Mouse (Mus musculus) kidney, postnatal 14 days (tissue): Measurements from ENCODE around the gene Ndc1.
"Not testable (repeated sequence)": the region's sequence is repeated elsewhere in the genome, so short reads cannot be mapped to it uniquely, and the experiment has no call there.

Experiments used
- DNase-seq: peaks from one replicate; pipeline ENCODE4 v3.0.0; 2022; ENCODE audit warnings: mixed read lengths

The Ndc1 gene

GRCm38 (mm10) chr4:107366408-107366807, 1.2 kb upstream of the Ndc1 start:
- not testable (repeated sequence) for DNase-seq

GRCm38 (mm10) chr4:107372304-107372703, 4.7 kb downstream of the Ndc1 start:
- no peak for DNase-seq

- no peak for DNase-seq
Measured at GRCm38 (mm10) chr4:107374677-107375076, 7.1 kb downstream of the Ndc1 start.

GRCm38 (mm10) chr4:107378954-107379353, 11.4 kb downstream of the Ndc1 start:
- DNase-seq = peak; percentile 67

GRCm38 (mm10) chr4:107380871-107381270, 13.3 kb downstream of the Ndc1 start:
- DNase-seq = peak; percentile 22

GRCm38 (mm10) chr4:107387038-107387437, 19.5 kb downstream of the Ndc1 start:
- no peak for DNase-seq

- DNase-seq = no peak
Measured at GRCm38 (mm10) chr4:107387465-107387864, 19.9 kb downstream of the Ndc1 start.

GRCm38 (mm10) chr4:107388291-107388690, 20.7 kb downstream of the Ndc1 start:
- peak; percentile 53 for DNase-seq

GRCm38 (mm10) chr4:107389345-107389744, 21.8 kb downstream of the Ndc1 start:
- no peak for DNase-seq

- DNase-seq = no peak
Measured at GRCm38 (mm10) chr4:107393771-107394170, 26.2 kb downstream of the Ndc1 start.

GRCm38 (mm10) chr4:107420202-107420601, 52.6 kb downstream of the Ndc1 start:
- DNase-seq = no peak

- DNase-seq = no peak
Measured at GRCm38 (mm10) chr4:107421711-107422110, 54.1 kb downstream of the Ndc1 start.

GRCm38 (mm10) chr4:107422176-107422575, 54.6 kb downstream of the Ndc1 start:
- DNase-seq = peak; percentile 62

GRCm38 (mm10) chr4:107425616-107426015, 58.0 kb downstream of the Ndc1 start:
- DNase-seq = no peak

GRCm38 (mm10) chr4:107426631-107427030, 59.0 kb downstream of the Ndc1 start:
- no peak for DNase-seq

- no peak for DNase-seq
Measured at GRCm38 (mm10) chr4:107432717-107433116, 65.1 kb downstream of the Ndc1 start.

- no peak for DNase-seq
Measured at GRCm38 (mm10) chr4:107433998-107434355, 66.4 kb downstream of the Ndc1 start.

GRCm38 (mm10) chr4:107434356-107435237, 67.0 kb downstream of the Ndc1 start, which contains the start of gene Glis1:
TSS of gene Glis1 (plus strand) at chr4:107434591.
- peak; percentile 93 for DNase-seq

- peak; percentile 29 for DNase-seq
Measured at GRCm38 (mm10) chr4:107435238-107435946, 67.8 kb downstream of the Ndc1 start.

- DNase-seq = peak; percentile 60
Measured at GRCm38 (mm10) chr4:107436476-107436875, 68.9 kb downstream of the Ndc1 start.

GRCm38 (mm10) chr4:107438741-107439140, 71.2 kb downstream of the Ndc1 start:
- no peak for DNase-seq

GRCm38 (mm10) chr4:107440306-107440705, 72.7 kb downstream of the Ndc1 start:
- peak; percentile 65 for DNase-seq

GRCm38 (mm10) chr4:107442288-107442687, 74.7 kb downstream of the Ndc1 start:
- peak; percentile 68 for DNase-seq
